Mouse (Mus musculus) erythroblast, adult 5-6 weeks (primary cell): Measurements from ENCODE around the gene Fgfr2. TPM values are rescaled to one million over a fixed set of nuclear protein-coding genes. Genes with fewer than 3 reads are reported as not detected.

ENCODE experiments used
- ATAC-seq: replicated peaks from 2 replicates; pipeline ENCODE4 v1.8.0; 2016; ENCODE audit warnings: moderate number of reproducible peaks, mild to moderate bottlenecking, moderate TSS enrichment, inconsistent platforms; ENCODE audit not compliant: poor library complexity, low FRiP score, severe bottlenecking
- total RNA-seq, 2 experiments: library from RNA; stranded (forward) in 1 of 2; stranded (reverse) in 1 of 2; fragments of 150-400 nt in 1 of 2; fragments of 200-764, 138-1000 nt in 1 of 2; gene quantifications; 2 replicates each; pipeline versions ENCODE4 v1.2.3 to v1.2.4; 2015 to 2017; ENCODE audit warnings: low replicate concordance in 2 of 2

Gene Fgfr2
- total RNA-seq, 2 experiments from 2014 or later: 4.8 TPM; not detected in 1

GRCm38 (mm10) chr7:132753518-132754388 is 369.4 kb downstream of the Fgfr2 start:
- no peak for ATAC-seq

DNA sequence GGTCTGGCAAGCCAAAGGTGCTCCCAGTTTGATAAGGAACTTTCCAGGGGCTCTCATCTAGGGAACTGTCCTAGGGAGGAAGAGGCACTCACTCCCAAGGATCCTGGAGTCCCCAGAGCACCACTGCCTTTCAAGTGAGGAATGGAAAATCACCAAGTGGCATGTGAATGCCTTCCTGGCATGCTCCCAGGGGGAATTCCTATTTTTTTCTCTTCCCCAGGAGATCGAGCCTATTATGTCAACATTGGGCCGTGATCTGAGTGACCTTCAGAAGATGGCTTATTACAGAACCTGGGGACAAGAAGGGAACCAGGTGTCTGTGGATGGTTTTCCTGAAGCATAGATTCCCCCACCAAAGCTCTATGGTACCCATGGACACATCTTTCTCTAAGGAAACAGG is 371.4 kb downstream of the Fgfr2 start:
- no peak for ATAC-seq

DNA sequence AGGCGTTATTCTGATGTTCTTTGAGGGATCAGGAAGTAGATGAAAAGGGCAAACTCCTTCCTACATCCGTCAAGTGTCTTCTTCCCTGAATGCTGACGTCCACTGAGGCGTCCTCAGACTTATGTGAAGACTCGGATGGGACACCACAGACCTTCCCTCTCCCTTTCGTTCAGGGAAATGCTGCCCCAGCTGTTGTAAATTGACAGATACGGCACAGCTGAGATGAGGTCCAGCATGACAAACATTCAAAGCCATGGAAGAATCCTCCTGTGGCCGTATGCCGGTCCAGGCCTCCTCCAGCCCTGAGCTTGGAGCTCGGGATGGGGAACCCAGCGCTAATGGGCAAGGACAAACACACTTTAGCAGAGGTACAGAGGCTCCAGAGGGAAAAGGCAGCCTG is 373.6 kb downstream of the Fgfr2 start:
- no peak for ATAC-seq

DNA sequence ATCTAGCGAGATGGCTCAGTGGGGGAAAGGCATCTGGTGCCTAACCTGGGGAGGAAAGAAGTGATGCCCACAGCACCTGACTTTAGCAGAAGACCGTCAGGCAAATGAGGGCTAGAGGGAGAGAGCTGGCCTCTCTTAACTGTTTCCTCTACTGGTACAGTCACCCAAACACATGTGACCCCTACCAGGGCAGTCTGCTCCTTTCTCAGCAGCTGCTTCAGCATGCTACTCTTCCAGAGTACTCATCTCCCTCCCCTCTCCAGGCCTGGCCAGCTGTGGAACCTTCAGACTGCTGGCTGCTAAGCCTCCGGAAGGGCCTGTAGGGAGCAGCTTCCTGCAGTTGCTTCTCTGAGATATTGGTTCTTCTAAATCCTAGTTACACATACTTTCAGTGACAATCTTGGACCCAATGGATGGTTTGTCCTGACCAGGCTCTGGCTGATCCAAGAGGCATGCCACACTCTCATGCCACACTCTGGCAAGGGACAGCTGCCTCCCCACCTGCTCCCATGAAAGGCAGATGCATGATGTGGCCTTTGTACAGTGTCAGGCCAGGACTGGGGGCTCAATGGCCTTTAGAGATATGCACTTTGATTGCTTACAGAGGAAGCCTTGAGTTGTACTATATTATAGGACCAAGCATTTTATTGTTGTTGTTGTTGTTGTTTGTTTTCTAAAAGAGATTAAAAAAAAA is 374.9 kb downstream of the Fgfr2 start:
- ATAC-seq: no peak

GRCm38 (mm10) chr7:132747096-132747495 is 376.1 kb downstream of the Fgfr2 start:
- ATAC-seq: no peak

GRCm38 (mm10) chr7:132742912-132743311 is 380.2 kb downstream of the Fgfr2 start:
- no peak for ATAC-seq

DNA sequence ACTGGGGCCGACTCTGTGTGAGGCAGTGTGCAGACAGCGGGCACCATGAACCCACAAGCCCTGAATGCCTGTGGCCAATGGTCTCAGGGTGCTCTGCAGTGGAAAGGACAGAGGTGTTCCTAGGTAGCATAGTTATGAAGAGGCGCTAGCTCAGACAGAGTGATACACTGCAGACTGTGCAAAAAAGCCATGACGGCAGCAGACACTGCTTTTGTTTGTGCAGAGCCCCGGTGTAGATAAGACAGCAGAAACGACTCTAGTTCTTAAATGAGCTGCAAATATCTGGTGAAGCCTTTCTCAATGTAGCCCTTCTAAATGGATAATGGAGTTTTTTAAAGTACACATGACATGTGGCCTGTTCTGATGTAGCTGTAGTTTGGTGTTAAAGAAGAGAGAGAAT is 383.3 kb downstream of the Fgfr2 start:
- 0 out of 2 replicates have a peak, but pooled peaks have one; percentile 5 for ATAC-seq

DNA sequence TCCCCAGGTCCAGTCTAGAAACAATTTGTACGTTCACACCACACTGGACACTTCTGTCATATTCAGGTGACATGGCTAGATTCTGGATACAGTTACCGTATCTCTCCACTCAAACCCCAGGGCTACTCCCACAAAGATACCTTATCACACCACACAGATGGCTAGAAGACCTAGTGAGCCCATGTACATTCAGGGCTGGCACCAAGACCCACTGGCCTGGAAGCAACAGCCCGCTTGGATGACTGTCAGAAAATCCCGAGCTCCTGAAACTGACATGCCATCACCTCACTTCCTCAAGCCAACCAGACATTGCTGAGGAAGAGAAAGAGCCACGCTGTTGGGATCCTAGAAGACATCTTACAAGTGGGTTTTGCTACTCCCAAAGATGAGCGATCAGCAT is 384.3 kb downstream of the Fgfr2 start:
- peak; percentile 73 for ATAC-seq

- ATAC-seq: no peak
These were observed 386.9 kb downstream of the Fgfr2 start for GRCm38 (mm10) chr7:132736099-132736862.

DNA sequence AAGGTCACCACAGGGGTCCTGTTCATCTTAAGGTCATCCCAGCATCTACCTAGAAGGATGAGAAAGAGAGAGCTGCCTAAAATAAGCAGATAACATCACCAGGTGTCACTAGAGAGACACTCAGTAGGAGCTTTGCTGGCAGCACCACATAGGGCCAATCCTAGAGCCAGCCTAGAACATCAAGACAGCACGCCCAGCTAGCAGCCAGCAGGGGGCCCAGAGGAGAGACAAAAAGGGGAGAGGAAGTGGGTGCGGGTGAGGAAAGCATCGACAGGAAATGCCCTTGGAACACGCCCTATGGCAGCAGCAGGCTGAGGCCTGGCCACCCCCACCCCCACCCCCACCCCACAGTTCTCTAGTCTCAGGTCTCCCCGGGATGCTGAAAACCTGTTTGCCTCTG is 388.0 kb downstream of the Fgfr2 start:
- 0 out of 2 replicates have a peak, but pooled peaks have one; percentile 10 for ATAC-seq

DNA sequence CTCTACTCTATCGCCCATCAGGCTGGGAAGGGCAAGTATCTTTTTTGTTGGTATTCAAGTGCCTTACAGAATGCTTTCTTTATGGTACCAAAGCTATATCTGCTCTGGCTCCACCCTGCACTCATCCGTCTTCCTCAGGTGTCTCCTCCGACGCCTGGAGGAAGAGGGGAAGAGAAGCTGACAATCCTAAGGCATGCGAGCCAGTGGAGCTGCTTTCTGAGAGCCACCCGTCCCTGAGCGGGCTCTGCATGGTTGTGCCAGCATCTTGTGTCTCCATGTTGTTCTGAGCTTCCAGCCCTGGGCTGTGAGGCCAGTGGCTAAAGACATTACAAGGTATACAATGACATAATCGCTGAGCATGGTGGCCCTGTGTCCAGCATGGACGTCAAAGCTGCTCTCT is 388.9 kb downstream of the Fgfr2 start:
- no peak for ATAC-seq

- no peak for ATAC-seq
These were observed 389.6 kb downstream of the Fgfr2 start for GRCm38 (mm10) chr7:132733521-132733920.

DNA sequence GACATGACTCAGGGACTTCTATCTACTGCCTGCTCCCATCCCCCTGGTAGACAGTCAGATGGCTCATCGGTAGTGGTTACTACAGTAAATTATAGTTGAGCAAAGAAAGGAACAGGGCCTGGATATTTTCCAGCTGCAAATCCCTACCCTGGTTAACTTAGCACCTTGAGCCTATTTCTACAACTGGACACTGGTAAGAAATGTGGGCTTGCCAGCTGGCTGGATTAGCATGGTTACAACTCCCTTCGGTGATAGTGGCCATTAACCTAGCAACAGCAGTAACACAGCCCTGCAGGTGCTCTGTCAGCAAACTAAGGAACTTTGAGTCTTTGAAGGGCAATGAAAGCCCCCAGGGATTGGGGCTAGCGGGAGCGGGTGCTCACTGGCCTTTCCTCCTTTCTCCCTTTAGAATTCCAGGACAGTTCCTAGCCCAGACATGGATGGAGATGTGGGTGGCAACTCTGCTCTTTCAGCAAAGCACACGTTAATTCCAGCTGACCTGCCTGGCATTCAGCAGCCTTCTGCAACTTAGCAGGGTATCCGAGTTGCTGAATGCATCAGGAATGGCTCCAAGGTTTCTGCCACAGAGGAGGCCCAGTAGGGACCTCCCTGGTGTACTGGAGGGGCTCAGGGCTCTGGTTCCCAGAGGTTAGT is 390.9 kb downstream of the Fgfr2 start:
- no peak for ATAC-seq

DNA sequence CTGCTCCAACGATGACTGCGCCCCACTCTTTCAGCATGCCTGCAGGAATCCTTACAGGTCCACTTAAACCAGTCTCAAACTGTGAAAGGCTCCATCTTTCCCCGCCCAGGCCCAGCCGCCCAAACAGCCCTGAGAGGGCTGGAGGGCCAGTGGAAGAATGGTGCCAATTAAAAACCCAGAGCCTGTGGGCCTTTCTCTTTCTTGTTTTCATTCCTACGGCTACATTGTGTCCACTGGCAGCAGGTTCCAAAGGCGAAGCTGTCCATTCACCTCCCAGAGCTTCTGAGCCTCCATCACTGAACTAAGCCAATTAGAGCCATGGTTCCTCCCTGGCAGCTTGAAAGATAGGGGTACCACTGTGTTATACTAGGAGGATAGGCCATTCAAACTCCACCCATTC is 391.6 kb downstream of the Fgfr2 start:
- ATAC-seq: no peak

DNA sequence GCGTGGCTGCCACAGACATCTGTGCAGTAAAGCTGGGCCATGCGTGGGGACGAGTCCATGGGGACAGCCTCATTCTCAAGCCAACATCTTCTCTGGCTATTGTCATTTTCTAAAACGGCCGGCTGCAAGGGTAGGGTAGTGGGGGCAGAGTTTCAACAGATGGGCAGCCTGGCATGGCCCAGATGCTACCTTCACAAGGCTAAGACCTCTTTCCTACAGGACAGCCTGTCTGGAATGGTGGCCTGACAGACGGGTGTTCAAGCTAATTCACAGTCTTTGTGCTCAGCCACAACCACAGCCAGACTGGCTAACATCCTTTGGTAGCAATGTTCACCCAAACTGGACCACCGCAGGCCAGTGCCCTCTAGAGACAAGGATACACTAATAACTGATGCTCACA is 392.6 kb downstream of the Fgfr2 start:
- ATAC-seq: no peak

DNA sequence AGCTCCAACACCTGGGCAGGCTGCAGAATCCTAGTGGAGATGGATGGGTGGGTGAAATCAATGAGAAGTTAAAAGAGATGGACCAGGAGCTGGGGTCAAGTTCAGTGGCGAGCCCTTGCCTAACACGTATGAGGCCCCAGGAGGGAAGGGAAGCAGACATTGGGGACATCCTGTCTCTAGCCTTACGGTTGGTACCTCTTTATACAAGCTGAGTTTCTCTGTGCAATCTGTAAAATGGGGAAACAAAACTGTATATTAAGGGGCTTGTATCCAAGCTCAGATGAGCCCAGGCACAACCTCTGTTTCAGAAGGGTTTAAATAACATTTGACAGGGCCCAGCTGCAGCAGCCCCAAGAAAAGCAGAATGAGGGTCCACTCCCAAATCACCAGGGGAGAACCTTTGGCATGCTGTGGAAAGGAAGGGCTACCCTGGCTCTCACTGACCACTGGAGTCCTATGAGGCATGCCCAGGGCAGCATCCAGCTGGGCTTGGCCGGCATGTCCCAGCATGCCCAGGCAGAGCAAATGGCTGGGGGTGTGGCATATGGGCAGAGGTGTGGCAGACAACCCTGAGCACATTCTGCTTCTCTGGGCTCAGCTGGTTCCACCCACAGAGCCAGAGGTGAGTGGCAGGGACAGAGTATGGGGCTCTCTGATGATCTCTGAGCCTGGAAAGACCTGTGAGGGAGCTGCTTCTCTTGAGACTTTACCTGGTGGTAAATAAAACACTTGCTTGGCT is 393.9 kb downstream of the Fgfr2 start:
- ATAC-seq: peak; percentile 64

- ATAC-seq: no peak
These were observed 396.9 kb downstream of the Fgfr2 start for GRCm38 (mm10) chr7:132726106-132726861.

DNA sequence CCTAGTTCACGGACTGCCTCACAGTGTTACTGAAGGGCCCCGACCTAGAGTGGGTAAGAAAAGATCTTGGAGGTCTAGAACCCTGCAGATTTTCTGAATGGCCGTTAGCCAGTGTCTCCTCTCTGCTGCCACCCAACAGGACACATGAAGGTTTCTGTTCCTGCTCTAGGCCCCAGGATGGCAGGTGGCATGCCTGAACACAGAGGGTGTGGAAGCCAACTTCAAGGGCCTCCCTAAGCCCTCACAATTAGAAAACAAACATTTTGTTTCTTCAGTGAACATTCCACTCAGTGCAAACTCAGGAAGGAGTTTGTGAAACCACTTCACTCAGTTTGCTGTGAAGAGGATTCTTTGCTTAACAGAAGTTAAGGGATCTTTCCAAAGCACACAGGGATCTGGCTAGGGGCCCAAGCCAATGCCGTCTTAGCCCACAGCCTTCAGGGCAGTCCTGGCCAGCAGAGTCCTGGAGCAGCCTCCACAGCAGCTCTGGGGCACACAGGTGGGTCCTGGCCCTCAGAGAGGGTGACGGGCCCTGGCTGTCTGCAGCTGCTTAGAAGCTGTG is 398.6 kb downstream of the Fgfr2 start:
- ATAC-seq: no peak
